Mouse (Mus musculus) right cerebral cortex, postnatal 14 days (tissue): ENCODE results near the gene A930002H24Rik.
"Not testable (repeated sequence)": the region's sequence is repeated elsewhere in the genome, so short reads cannot be mapped to it uniquely, and the experiment has no call there.

Experiments
- DNase-seq: peaks from one replicate; pipeline ENCODE4 v3.0.0; 2022

The A930002H24Rik gene

DNA sequence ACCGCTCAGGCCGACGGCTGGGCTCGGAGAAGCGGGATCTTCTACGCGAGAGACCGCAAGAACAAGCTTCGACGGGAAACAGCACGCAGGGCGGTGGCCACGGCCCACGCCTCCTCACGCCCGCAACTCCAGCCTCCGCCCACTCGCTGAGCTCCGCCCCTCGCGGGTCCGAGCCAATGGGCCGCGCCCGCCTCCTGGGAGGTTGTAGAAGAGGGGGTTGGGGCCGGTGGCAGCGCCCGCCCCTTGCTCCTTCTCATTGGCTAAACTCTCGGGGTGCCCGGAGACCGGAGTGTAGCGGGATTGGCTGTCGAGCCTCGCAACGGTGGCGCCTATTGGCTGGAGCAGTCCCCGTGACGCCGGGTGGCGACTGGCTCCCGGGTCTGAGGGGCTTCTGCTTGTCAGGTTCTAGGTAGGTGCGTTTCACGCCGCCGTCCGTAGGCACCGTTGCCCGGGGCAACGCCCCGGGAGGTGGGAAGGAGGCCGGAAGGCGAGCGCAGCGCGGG, at the start of gene A930002H24Rik:
Gene A930002H24Rik, minus strand, starts transcription at position 145 of the 503 bp plus-strand sequence.
- DNase-seq = peak; percentile 99

DNA sequence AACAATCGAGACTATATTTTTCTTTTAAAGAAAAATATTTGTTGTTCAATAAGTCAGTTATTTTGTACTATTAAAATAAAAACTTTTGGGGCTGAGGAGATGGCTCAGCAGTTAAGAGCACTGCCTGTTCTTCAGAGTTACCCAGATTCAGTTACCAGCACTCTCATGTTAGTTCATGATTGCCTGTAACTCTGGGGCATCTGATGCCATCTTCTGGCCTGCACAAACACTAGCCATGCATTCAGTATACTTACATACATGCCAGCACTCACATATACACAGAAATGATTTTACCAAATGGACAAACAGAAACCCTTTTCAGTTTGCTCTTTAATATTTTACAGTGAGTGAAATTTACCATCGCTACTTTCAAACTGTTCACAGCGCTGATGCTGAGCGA, 45.7 kb upstream of the A930002H24Rik start:
- no peak for DNase-seq

DNA sequence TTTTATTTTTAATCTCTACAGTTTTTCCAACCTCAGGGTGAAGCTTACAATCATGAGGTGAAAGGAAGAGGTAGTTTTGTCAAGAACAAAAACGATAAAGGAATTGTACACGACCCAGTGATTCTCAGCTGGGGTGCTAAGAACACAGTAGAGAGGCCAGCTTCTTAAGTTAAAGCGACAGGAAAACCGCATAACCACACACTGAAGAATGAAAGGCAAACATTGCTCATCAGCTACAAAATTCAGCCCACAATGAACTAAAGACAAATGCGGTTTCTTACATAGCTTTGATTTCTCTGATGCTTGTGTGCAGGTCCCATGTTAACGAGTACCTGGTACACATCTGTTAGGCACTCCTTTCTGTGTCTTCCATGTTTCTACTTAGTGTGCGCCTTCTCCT, 33.5 kb upstream of the A930002H24Rik start:
- DNase-seq = no peak

DNA sequence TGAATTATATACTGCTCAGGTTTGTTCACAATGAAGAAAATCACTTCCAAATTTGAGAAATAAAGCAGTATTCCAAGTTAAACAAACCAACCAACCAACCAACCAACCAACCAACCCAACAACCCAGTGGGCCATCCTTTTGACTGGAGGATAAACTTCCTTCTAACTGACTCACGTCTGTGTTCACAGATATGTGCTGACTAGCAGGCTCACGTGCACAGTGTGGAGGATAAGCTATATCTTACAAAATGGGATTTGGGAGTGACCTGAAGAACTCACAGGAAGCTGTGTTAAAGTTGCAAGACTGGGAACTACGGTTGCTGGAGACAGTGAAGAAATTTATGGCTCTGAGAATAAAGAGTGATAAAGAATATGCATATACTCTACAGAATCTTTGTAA, 32.2 kb upstream of the A930002H24Rik start:
- no peak for DNase-seq

DNA sequence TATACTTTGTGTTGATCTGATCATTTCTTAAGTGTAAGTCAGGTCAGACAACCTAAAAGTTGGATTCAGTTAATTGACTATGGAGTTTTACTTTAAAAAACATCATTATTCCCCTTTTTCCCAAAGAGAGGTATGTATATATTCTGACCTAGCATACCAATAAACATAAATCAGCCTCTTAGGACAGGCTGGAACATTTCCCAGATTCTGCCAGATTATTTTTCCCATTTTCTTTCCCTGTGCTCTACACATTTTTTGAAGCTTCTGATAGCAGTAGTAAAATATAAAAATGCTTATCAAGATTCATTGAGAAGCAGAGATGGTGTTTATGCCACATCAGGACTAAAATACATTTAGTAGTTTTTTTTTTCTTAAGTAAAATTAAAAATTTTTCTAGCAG, 27.0 kb upstream of the A930002H24Rik start:
- no peak for DNase-seq

DNA sequence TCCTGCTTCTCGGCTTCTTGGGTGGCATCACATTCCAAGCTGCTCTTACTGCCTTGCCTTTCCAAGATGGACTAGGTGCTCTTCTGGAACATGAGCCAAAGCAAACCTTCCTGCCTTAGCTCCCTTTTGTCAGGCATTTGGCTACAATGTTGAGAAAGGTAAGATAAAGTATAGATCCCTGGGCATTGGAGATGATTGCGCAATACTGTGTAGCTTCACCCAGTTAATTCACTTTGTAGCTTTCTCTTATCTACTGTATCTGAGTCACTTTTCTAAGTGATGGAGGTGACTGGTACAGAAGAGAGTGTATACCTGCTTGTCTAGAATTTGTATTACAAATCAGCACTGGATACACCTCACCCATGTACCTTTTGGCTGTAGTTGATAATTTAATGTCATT, 23.4 kb upstream of the A930002H24Rik start:
- DNase-seq = no peak

DNA sequence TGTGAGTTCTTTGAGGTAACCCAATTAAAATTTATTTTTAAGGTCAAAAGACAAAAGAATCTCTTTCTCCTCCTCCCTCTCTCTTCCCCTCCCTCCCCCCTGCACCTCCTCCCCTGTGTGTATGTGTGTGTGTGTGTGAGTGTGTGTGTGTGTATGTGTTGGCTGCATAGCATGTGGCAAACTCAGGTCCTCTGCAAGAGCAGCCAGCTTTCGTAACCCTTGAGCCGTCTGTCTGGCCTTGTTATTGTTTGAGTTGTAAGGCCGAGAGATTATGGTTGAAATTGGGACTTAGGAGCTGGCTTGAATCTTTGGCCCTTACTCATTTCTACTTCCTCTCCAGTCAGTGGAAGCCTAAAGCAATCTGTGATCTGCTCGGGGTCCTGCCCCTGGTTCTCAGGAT, 16.4 kb upstream of the A930002H24Rik start:
- no peak for DNase-seq

DNA sequence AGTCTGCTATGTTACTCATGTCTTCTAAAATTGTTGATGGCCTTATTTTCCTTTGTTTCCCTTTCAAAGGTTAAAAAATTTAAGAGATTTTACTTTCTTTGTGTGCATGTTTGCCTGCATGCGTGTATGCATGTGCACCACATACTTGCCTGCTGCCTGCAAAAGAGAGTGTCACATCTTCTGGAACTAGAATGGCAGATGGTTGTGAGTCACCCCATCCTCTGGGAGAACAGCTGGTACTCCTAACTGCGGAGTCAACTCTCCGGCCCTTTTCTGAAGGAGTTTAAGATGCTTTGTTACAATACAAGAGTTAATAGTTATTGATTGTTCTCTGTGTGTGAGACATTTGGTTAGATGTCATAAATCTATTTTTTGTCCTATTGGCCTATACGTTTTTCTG, 15.3 kb upstream of the A930002H24Rik start:
- DNase-seq = no peak

DNA sequence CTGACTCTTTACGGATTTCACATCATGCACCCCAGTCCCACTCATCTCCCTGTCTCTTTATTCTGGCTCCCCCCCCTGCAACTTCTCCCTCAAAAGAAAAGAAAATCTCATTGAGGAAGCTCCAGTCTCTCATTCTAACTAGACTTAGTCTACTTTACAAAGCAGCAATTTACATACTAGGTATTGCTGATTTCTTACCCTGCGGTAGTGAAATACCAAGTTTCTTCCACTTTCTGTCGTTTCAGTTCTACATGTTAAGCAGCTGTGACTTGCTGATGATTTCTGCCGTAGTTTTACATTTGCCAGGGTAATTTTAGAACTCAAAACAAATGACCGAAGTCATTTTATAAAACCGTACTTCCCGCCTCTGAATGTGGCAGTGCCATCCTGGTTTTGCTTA, 8.2 kb upstream of the A930002H24Rik start:
- DNase-seq = no peak

DNA sequence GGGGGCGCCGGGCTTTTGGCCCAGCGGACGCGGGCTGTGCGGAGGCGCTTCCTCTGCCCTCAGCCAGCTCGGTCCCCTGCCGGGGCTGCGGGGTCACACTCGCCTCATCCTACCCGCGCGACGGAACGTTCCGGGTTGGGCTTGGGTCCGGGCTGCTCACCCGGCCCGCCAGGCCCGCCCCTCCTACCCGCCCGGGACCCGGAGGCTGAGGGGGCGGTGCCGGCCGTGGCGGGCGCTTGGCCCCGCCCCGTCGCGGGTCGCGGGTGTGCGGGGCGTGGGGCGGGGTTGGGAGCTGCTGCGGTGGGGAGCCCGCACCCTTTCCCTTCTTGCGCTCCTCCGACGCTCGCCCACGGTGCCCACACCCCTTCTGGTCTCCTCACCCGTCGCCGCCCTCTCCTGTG, 580 bp upstream of the A930002H24Rik start:
- no peak for DNase-seq

DNA sequence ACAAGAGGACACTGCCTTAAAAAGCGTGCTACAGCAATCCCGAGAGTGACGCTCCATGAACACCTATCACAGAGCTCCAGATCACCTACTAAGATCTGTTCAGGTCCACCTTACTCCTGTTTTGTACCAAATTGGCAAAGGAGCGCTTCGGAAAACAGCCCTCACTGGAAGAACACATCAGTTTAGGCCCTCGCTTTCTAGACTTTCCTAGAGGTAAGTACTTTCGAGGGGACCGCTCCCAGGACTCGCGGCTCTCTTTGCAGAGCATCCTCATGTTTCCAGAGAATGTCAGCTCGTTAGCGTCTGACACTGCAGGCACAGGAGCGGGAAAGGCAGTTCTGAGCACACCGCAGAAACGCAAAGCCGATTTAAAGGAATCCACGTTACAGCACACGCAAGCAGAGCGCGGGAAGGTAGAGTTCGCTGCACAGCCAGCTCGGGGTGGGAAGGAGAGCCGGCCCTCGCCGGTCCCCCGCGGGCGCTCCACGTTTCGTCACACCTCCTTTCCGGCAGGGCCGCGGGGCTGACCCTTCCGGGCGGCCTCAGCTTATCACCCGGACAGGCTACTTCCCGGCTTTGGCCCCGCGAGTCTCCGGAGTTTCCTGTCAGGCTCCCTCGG, 470 bp downstream of the A930002H24Rik start, which contains the start of gene Fer:
Gene Fer, plus strand, starts transcription at position 51 of the 619 bp plus-strand sequence.
- DNase-seq = no peak

DNA sequence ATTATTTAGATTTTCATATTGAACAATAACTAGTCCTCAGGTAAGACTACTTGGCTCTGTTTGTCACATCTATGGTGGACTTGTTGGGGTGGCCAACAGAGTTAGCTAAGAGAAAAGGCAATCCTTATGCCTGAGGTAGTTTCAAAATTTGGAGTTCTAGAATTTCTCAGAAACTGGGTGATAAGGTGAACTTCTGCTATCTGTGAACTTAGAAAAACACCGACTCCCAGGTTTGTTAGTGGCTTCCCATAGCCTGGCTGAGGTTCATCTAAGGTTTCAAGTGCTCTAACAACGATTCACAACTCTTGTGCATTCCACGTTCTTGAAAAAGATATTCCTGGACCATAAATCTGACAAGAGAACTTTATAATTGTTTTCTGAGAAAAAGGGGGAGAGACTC, 1.2 kb downstream of the A930002H24Rik start:
- no peak for DNase-seq

DNA sequence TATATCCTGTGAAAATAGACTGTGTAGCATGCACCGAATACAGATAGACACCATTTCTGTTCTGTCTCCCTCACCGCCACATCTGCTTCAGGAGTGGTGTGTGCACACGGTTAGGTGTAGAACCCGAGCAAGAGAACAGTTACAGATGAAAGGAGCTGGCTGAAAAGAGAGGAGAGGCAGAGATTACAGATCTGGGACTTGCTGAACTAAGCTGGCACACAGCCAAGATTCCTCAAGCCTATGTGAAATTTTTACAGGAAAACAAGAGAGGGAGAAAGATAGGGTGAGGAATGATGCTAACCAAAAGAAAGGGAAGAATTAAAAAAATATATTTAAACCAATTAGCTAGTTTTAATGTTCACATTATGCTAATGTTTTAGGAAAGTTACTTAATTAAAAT, 2.6 kb downstream of the A930002H24Rik start:
- peak; percentile 11 for DNase-seq

DNA sequence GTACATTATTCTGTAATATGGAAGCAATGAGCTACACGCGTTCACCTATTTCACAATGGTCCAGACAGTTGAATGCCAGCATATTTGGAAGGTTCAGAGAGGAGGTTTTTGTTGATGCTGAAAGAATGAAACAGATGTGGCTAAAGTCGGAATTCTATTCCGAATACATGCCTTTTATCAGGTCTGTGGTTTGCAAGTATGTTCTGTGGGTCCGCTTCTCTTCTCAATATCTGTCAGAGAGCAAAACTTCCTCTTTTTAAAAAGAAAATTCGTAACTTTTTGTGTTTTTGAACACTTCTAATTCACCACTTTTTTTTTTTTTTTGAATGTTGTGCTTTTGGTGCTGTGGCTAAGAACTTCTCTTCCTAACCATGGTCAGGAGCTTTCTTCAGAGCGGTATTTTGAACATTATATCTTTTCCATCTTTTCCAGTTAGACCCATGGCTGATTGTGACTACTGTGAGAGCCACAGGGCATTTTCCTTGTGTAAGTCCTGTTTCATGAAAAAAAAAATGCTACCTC, 6.5 kb downstream of the A930002H24Rik start:
- no peak for DNase-seq

DNA sequence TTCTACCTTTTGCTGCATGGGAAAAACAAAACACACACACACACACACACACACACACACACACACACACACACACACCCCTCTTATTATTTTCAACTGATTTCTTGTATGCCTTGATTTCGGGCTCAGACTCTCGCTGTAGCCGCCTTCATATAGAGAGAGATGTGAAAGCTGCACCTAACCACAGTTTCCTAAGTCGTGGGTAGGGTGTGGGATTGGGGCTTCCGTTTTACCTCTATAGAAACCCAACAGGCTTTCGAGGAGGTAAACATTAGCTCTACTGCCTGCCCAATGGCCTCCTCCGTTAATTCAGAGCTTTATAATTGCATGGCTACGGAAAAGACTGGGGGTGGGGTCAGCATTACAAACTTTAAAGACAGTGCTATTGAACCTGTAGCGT, 13.6 kb downstream of the A930002H24Rik start:
- DNase-seq = no peak

DNA sequence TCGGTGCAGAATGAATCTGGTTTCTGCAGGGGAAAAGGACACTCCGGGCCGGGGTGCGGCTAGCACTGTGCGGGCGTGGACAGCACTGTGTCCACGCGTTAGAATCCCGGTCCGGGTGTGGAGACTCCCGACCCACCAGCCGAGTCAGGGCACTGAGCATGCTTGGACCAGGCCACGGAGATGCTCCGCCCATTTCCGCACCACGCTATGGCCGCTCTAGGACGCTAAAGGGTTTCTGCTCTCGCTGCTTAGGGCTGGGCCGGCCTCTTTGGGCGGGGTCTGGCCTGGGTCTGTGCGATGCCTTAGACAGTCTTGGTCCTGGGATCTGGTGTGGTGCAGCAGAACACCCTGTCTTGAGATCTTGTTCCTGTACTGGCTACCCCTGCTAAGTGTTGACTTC, 14.0 kb downstream of the A930002H24Rik start:
- DNase-seq = peak; percentile 76

DNA sequence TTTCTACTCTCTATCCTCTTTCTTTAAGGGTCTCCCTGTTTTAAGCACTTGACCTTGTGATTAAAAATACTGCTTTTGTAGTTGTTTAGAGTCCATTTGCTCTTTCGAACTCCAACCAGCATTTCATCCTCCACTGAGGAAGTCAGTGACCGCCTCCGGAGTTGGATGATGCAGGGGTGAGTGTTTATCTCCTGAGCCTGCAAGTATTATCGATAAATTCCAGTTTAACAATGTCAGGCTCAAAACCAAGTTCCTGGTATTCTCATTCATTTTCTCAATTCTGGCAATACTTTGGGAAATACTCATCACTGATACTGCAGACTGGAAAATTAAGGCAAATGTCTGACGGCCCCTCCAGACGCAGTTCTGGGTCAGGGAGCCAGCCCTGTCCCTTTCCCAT, 14.4 kb downstream of the A930002H24Rik start:
- DNase-seq = no peak

DNA sequence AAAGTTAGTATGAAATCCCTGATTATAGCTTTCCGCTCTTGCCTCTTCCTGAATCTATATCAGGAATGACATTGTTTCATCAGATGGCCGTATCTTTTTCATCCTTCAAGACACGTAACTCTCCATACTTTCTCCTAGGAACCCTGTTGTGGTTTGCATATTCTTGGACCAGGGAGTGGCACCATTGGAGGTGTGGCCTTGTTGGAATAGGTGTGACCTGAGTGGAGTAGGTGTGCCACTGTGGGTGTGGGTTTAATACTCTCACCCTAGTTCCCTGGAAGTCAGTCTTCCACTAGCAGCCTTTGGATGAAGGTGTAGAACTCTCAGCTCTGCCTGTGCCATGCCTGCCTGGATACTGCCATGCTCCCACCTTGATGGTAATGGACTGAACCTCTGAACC, 17.8 kb downstream of the A930002H24Rik start:
- not testable (repeated sequence) for DNase-seq

DNA sequence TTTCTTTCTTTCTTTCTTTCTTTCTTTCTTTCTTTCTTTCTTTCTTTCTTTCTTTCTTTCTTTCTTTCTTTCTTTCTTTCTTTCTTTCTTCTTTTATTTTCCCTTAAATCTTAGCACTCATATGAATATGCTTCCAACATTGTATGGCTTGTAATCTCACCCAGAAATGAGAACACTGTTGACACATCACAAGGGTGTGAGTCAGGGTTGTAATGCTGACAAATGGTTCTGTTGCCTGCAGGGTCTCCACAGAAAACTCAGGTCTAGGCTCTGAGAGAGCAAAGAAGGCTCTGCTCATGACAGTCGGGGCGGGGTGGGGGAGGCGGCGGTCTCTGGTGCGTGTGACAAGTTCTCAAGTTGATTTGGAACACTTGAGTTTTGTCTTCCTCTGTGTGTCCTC, 18.7 kb downstream of the A930002H24Rik start:
- DNase-seq = no peak

DNA sequence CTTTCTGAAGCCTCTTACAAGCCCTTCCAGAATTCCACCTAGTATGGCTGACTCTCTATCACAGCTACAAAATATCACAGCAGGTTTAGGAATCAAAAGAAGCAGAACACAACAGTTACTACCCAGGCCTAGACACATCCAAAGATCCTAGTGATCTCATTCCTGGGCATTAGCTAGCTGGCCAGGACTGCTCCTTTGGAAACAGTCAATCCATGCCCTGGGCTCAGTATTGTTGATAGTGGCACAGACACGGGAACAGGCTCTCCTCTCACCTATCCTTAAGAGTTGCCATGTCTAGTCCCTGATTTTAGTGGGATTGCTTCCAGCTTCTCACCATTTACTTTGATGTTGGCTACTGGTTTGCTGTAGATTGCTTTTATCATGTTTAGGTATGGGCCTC, 21.4 kb downstream of the A930002H24Rik start:
- DNase-seq = no peak

DNA sequence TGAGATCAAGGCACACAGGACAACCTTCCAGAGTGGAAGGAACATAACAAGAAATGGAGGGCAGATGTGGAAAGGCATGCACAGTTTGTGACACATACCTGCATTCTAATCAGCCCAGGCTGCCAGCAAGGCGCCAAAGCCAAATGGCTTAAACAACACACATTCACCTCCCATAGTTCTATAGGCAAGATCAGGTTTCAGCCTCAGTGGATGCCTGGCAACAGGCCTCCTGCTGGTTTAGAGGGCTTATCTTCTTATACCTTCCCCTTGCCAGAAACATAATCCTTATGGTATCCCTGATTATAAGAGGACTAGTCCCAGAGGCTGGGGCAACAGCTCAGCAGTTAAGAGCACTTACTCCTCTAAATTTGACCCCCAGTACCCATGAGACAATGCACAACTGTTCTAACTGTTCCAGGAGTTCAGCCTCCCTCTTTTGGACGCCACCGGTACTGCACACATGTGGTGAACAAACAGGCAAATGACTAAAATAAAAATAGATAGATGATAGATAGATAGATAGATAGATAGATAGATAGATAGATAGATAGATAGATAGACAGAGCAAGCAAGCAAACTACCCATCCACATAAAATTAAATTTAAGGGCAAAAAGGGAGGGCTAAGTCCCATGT, 23.8 kb downstream of the A930002H24Rik start:
- DNase-seq = no peak

DNA sequence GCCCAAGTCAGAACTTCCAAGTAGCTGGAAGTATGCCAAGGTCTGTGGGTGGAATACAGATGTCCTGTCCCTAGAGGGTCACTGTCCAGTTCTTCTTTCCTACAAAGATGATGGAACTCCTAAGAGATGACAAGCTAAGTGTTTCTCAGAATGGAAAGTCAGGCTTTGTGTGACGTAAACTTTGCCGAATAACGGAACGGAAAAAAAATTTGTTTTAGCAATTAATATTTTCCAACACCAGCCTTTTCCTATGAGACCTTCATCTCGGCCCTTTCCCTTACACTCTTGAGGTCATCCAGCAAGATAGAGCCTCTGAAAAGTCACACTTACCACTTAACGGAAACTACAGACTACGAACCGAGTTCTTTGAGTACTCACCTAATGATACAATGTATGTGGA, 25.4 kb downstream of the A930002H24Rik start:
- no peak for DNase-seq

DNA sequence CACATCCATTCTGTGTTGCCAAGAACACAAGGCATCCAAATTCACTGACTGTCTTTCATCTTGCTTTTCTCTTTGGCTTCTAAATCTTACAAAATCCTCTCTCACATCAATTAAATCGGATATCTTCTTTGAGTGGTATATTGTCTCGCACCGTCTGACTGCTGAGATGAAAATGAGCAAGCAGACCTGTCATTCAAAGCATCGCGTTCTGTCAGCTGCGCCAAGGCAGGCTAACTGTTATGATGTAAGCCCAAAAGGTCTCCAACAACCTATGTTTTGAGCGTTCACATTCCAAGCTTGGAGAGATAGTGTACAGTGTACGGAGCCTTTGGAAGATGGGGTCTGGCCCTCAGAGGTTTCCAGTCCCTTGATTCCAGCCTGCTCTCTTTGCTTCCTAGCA, 26.9 kb downstream of the A930002H24Rik start:
- DNase-seq = no peak

DNA sequence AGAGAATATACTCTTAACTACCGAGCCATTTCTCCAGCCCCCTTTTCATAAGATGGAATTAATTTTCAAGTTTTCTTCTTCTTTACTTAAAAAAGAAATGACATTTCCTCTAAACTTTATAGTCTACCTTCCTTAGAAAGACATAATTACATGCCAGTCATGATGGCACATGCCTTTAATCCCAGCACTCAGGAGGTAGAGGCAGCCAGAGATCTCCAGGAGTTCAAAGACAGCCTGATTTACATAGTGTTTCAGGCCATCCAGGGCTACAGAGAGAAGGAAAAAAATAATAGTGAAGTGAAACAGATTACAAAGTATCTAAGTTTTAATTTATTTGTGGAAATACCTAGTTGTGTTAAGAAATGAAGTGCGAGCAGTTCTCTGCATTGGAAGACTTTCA, 27.4 kb downstream of the A930002H24Rik start:
- no peak for DNase-seq

DNA sequence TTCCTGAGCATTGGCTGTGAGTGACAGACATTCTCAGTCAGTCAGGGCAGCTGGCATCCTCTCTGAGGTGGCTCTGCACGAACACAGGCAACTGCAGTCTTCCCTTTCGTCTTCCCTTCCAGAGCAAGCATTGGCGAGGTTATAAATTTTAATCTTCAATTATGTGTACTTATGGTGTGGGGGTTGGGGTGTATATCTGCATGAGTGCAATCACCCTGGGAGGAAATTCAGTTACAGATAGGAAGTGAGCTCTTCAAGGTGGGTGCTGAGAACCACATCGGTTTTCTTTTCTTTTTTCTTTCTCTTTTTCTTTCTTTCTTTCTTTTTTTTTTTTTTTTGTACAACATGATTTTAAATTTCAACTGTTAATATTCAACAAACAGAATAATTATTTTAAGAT, 32.0 kb downstream of the A930002H24Rik start:
- DNase-seq = no peak
